Mouse (Mus musculus) cerebellum, adult 18-20 months (tissue): ENCODE measurements at regions not wholly inside any gene's neighbourhood (a gene's known extent, or its start where the extent isn't known, plus 50 kb on each side); places are given as distances from the start of the nearest gene placed in this dataset.

Source experiments
- DNase-seq, 2 experiments: peaks; one replicate each; pipeline ENCODE4 v3.0.0; 2021

GRCm38 (mm10) chr7:72753053-72753559 is 446.7 kb upstream of the Mctp2 start:
- DNase-seq, result no peak

- DNase-seq, result no peak
Measured at GRCm38 (mm10) chr7:72762711-72763110, 456.3 kb upstream of the Mctp2 start.

GRCm38 (mm10) chr7:72768705-72769104 is 462.3 kb upstream of the Mctp2 start:
- DNase-seq, result no peak

- no peak for DNase-seq
Measured at GRCm38 (mm10) chr7:72774031-72774770, 467.8 kb upstream of the Mctp2 start.

GRCm38 (mm10) chr7:72774771-72775119 is 468.3 kb upstream of the Mctp2 start:
- no peak for DNase-seq

GRCm38 (mm10) chr7:72787306-72787705 is 480.9 kb upstream of the Mctp2 start:
- DNase-seq, result no peak

GRCm38 (mm10) chr7:72788261-72788660 is 481.9 kb upstream of the Mctp2 start:
- no peak for DNase-seq

GRCm38 (mm10) chr7:72822142-72822541 is 515.7 kb upstream of the Mctp2 start:
- no peak for DNase-seq

- no peak for DNase-seq
Measured at GRCm38 (mm10) chr7:72826597-72826996, 520.2 kb upstream of the Mctp2 start.

- no peak for DNase-seq
Measured at GRCm38 (mm10) chr7:72835423-72835822, 529.0 kb upstream of the Mctp2 start.

- DNase-seq, result no peak
Measured at GRCm38 (mm10) chr7:72836026-72836425, 529.6 kb upstream of the Mctp2 start.

GRCm38 (mm10) chr7:72836457-72836985 is 530.1 kb upstream of the Mctp2 start:
- no peak for DNase-seq

GRCm38 (mm10) chr7:72837992-72838655 is 531.7 kb upstream of the Mctp2 start:
- no peak for DNase-seq

- peak in 1 of 2 experiments; percentile 2 for DNase-seq
Measured at GRCm38 (mm10) chr7:72851346-72851745, 524.0 kb upstream of the Rgma start.

- no peak for DNase-seq
Measured at GRCm38 (mm10) chr7:72854501-72855002, 520.8 kb upstream of the Rgma start.

GRCm38 (mm10) chr7:72866966-72867754 is 508.1 kb upstream of the Rgma start:
- DNase-seq, result no peak

- DNase-seq, result no peak
Measured at GRCm38 (mm10) chr7:72869068-72869467, 506.2 kb upstream of the Rgma start.

- no peak for DNase-seq
Measured at GRCm38 (mm10) chr7:72900816-72901215, 474.5 kb upstream of the Rgma start.

- no peak for DNase-seq
Measured at GRCm38 (mm10) chr7:72905891-72906290, 469.4 kb upstream of the Rgma start.

GRCm38 (mm10) chr7:72906536-72906935 is 468.8 kb upstream of the Rgma start:
- DNase-seq, result no peak

GRCm38 (mm10) chr7:72926772-72927380 is 448.4 kb upstream of the Rgma start:
- DNase-seq, result no peak

- DNase-seq, result no peak
Measured at GRCm38 (mm10) chr7:72938842-72939241, 436.5 kb upstream of the Rgma start.

GRCm38 (mm10) chr7:72947531-72947930 is 427.8 kb upstream of the Rgma start:
- DNase-seq, result no peak
